Mouse (Mus musculus) left cerebral cortex, adult 2 months (tissue): ENCODE data around the gene Ces2h. TPM values are rescaled to one million over a fixed set of nuclear protein-coding genes. Genes with fewer than 3 reads are reported as not detected.
"Not testable (repeated sequence)": the region's sequence is repeated elsewhere in the genome, so short reads cannot be mapped to it uniquely, and the experiment has no call there.

Experiments
- DNase-seq, 2 experiments: peaks; one replicate each; pipeline ENCODE4 v3.0.0; 2021 to 2022; ENCODE audit warnings: low spot score in 2 of 2, mixed read lengths in 1 of 2; ENCODE audit errors: extremely low spot score in 1 of 2
- H3K27ac ChIP-seq: fragments of 200-600 bp; 2 replicates; pipeline ENCODE4 v1.8.1; 2022
- H3K4me3 ChIP-seq: fragments of 200-600 bp; 2 replicates; pipeline ENCODE4 v1.8.1; 2022
- CTCF ChIP-seq: fragments of 200-600 bp; IDR thresholded peaks from 2 replicates; pipeline ENCODE4 v1.8.1; 2022; ENCODE audit warnings: antibody characterized with exemption, mild to moderate bottlenecking, moderate library complexity
- intact Hi-C: fragments of 180-260 bp; cut with DNase I; formaldehyde crosslinking; loops from one replicate; pipeline ENCODE4 v1.15.1; 2025
- total RNA-seq, 2 experiments: library from RNA; stranded (reverse); gene quantifications; 2 replicates each; pipeline ENCODE4 v1.2.3; 2021

Gene Ces2h
- total RNA-seq, 2 experiments from 2014 or later = not detected

GRCm38 (mm10) chr8:105025050-105025449 lies 24.4 kb downstream of the Ces2h start:
- DNase-seq = no peak
- Histone ChIP-seq H3K4me3 (no peak overlapping the region), H3K27ac (no peak overlapping the region)
- intact Hi-C loops = no loop called here
- TF ChIP-seq CTCF = peak; percentile 9; the same call in 1 of the 2 replicates

- intact Hi-C loops = no loop called here
- Histone ChIP-seq H3K4me3 (no peak overlapping the region), H3K27ac (no peak overlapping the region)
- no peak for DNase-seq
- TF ChIP-seq CTCF = no peak
Observed at GRCm38 (mm10) chr8:105043510-105043909, 42.9 kb downstream of the Ces2h start.

- Histone ChIP-seq H3K4me3 (no peak overlapping the region), H3K27ac (no peak overlapping the region)
- intact Hi-C loops = no loop called here
- DNase-seq = no peak
- no peak for TF ChIP-seq CTCF
Observed at GRCm38 (mm10) chr8:105045824-105046401, 45.3 kb downstream of the Ces2h start.

- intact Hi-C loops = no loop called here
Observed at GRCm38 (mm10) chr8:105048371-105048854, 47.8 kb downstream of the Ces2h start, which contains the start of gene Ces3a. Gene Ces3a, plus strand, starts transcription at chr8:105048601.

GRCm38 (mm10) chr8:105056211-105056610 lies 55.6 kb downstream of the Ces2h start:
- intact Hi-C loops = no loop called here
- no peak for DNase-seq
- Histone ChIP-seq H3K27ac (no peak overlapping the region), H3K4me3 (no peak overlapping the region)
- TF ChIP-seq CTCF = no peak

More at GRCm38 (mm10) chr8:105048371-105048854, 47.8 kb downstream of the Ces2h start, which contains the start of gene Ces3a:
- H3K4me3 ChIP-seq = no peak within 1 kb of the TSS
- TF ChIP-seq CTCF = no peak
- no peak for DNase-seq
- no peak within 1 kb of the TSS for H3K27ac ChIP-seq

- intact Hi-C loops = no loop called here
- Histone ChIP-seq H3K4me3 (no peak overlapping the region), H3K27ac (no peak overlapping the region)
- TF ChIP-seq CTCF = no peak
- no peak for DNase-seq
Observed at GRCm38 (mm10) chr8:105060056-105060455, 59.4 kb downstream of the Ces2h start.

GRCm38 (mm10) chr8:105066761-105067160 lies 66.1 kb downstream of the Ces2h start:
- intact Hi-C loops = no loop called here
- peak; percentile 20 for TF ChIP-seq CTCF
- Histone ChIP-seq H3K4me3 (no peak overlapping the region), H3K27ac (no peak overlapping the region)
- no peak for DNase-seq

GRCm38 (mm10) chr8:105067905-105068304 lies 67.3 kb downstream of the Ces2h start:
- H3K27ac ChIP-seq, DNase-seq, intact Hi-C loops, H3K4me3 ChIP-seq: not testable (repeated sequence)

- intact Hi-C loops = no loop called here
- no peak for DNase-seq
- Histone ChIP-seq H3K4me3 (no peak overlapping the region), H3K27ac (no peak overlapping the region)
- TF ChIP-seq CTCF = no peak
Observed at GRCm38 (mm10) chr8:105068971-105069370, 68.3 kb downstream of the Ces2h start.

Other genes starting within 250 kb of the Ces2h start
- gene Ces2b, start 169.3 kb upstream of the Ces2h start, total RNA-seq = under 1 TPM in 1 of 2 experiments, not detected in 1; 0.18 TPM
- not detected for gene Ces2c, start 153.8 kb upstream of the Ces2h start, total RNA-seq
- gene Ces2e, start 74.6 kb upstream of the Ces2h start, total RNA-seq = not detected
- gene Ces2f, start 53.5 kb upstream of the Ces2h start, total RNA-seq = not detected
- under 1 TPM in 1 of 2 experiments, not detected in 1; 0.34 TPM for gene Ces2g, start 39.1 kb upstream of the Ces2h start, total RNA-seq
- not detected for gene Ces3a, start 47.7 kb downstream of the Ces2h start, total RNA-seq
- gene Ces3b, start 82.9 kb downstream of the Ces2h start, total RNA-seq = not detected
- gene Ces4a, start 130.9 kb downstream of the Ces2h start, total RNA-seq = not detected
- gene Cbfb, start 169.8 kb downstream of the Ces2h start, total RNA-seq = 10 to 100 TPM; 20.7 to 22.3 TPM
- 10 to 100 TPM; 37.9 to 38.3 TPM for gene D230025D16Rik, start 224.3 kb downstream of the Ces2h start, total RNA-seq